Mouse (Mus musculus) cerebellum, adult 9-11 months (tissue): ENCODE results near the gene AL607142.1.

Experiments used
- DNase-seq: peaks from one replicate; pipeline ENCODE4 v3.0.0; 2022

The AL607142.1 gene

GRCm38 (mm10) chr4:120107787-120108186, 43.0 kb downstream of the AL607142.1 start:
- peak; percentile 2 for DNase-seq

DNA sequence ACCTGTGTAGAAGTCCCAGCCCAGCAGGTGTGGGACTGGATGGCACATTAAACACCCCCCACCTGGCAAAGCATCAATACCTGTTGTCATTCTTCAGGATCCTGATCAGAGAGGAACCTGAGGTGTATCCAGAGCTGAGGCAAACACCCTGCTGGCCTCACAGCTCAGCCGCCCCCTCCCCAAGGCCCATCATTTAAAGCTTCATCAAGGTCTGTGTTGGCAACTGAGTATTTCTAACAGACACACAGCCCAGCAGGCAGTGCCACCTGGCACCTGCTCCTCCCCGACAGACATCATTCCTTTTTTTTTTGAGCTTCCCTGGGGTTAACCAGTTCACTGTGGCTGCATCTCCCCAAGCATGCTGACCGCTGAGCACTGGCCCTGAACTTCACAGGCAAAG, 50.7 kb downstream of the AL607142.1 start:
- no peak for DNase-seq

GRCm38 (mm10) chr4:120116312-120116711, 51.5 kb downstream of the AL607142.1 start:
- no peak for DNase-seq

- peak; percentile 77 for DNase-seq
These were observed 55.5 kb downstream of the AL607142.1 start for GRCm38 (mm10) chr4:120120276-120120675.

- DNase-seq, result no peak
These were observed 59.9 kb downstream of the AL607142.1 start for GRCm38 (mm10) chr4:120124656-120125055.

DNA sequence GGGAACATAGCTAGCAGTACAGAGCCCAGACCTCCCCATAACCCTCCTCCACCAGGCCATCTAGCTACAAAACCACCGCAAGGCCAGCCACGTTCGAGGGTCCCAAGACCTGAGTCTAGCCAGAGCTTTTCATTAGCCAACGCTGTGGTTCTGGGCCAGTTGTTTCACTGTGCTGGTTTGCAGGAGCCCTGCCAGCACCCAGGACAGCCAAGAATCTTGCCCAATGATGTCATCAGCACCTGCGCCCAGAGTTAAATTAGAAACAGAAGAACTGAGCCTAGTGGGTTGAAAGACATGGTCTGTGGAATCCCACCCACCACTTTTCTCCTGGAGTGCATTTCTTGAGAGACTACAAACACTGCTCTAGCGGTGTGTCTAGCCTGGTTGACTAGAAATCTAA, 61.3 kb downstream of the AL607142.1 start:
- DNase-seq, result no peak

GRCm38 (mm10) chr4:120127333-120127732, 62.5 kb downstream of the AL607142.1 start:
- DNase-seq, result no peak

GRCm38 (mm10) chr4:120128033-120128432, 63.2 kb downstream of the AL607142.1 start:
- DNase-seq, result no peak

- peak; percentile 63 for DNase-seq
These were observed 64.6 kb downstream of the AL607142.1 start for GRCm38 (mm10) chr4:120129233-120129885.

- DNase-seq, result no peak
These were observed 66.1 kb downstream of the AL607142.1 start for GRCm38 (mm10) chr4:120130926-120131325.

DNA sequence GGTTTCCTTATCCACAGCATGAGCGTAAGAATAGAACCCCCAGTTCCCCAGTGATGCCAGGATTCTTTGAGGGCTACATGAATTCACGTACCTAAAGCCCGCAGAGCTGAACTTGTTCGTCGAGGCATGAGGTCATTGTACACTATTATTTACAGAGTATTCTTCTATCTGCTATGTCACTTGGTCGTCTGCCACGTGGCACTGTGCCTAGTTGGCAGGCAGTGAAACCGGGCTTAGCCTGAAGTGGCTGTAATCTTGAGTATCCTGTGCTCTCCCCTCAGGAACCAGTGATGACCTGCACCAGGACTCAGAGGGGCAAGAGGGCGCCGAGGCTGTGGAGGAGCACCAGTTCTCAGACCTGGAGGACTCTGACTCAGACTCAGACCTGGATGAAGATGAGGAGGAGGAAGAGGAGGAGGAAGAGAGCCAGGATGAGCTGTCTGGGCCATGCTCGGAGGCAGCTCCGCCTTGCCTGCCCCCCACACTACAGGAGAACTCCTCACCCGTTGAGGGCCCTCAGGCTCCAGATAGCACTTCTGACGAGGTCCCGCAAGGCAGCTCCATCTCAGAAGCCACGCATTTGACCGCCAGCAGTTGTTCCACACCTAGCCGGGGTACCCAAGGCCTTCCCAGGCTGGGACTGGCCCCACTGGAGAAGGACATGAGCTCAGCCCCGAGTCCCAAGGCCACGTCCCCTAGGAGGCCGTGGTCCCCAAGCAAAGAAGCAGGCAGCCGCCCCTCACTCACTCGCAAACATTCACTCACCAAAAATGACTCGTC, 66.8 kb downstream of the AL607142.1 start:
- peak; percentile 70 for DNase-seq

GRCm38 (mm10) chr4:120134223-120134622, 69.4 kb downstream of the AL607142.1 start:
- DNase-seq, result no peak

DNA sequence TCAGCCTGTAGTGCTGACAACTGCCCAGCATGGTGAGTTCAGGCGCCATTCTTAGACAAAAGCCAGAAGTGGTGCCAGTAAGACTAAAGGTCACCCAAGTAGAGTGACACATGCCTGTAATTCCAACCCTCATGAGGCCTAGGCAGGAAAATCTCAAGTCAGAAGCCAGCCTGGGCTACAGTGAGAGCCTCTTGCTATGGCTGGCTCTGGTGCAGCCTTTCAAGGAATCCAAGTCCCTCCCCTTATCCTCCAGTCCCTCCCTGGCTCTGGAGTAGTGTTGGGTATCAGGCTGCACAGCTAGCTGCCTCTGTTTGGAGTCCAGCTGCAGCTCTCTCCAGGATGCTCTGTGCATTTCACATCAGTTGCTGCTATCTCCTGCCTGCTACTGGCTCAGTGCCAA, 77.0 kb downstream of the AL607142.1 start:
- DNase-seq, result no peak

- DNase-seq, result no peak
These were observed 78.1 kb downstream of the AL607142.1 start for GRCm38 (mm10) chr4:120142905-120143304.
